Mouse (Mus musculus): ENCODE data around the gene Gm17689. TPM values are rescaled to one million over a fixed set of nuclear protein-coding genes. Genes with fewer than 3 reads are reported as not detected.

Gene Gm17689
- total RNA-seq (2021), result not detected
- long read RNA-seq, experiment 1, result 0 reads
- long read RNA-seq, experiment 2, result 0 reads

DNA sequence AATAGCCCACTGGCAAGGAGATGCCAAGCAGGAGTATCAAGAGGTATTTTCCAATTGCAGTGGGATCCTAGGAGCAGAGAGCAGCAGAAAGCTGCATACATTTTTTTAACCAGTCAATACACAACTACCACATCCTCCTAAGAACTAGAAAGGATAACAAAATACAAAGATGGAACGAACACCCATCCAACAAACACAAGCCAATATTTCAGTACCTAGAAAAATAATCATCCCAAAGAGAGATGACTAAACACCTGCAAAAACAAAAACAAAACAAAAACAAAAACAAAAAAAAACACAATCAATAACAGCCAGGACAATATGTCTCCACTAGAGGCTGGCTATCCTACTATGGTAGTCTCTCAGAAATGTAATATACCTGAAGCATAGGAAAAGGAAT lies at the start of gene Gm17689:
Gm17689 (minus strand) TSS at position 101 of the 400 bp plus-strand sequence.
- DNase-seq (ENCODE audit: extremely low spot score in 1 of 2, low spot score in 2 of 2), result no peak
- TF ChIP-seq CTCF (IDR thresholded peaks at IDR 0.05), result no peak

GRCm38 (mm10) chr9:36541863-36542262 lies 40.6 kb downstream of the Gm17689 start, which contains the start of gene Gm5615:
TSS of gene Gm5615 (minus strand) at chr9:36541963.
- intact Hi-C loops (cut with DNase I), result no loop called here
- no peak for TF ChIP-seq CTCF (IDR thresholded peaks at IDR 0.05)
- no peak within 1 kb of the TSS for H3K4me3 ChIP-seq
- H3K27ac ChIP-seq, result no peak within 1 kb of the TSS
- no peak for DNase-seq (ENCODE audit: extremely low spot score in 1 of 2, low spot score in 2 of 2)

More for the DNA sequence above, at the start of gene Gm17689:
- intact Hi-C loops (cut with DNase I), result no loop called here
- no peak within 1 kb of the TSS for H3K4me3 ChIP-seq
- H3K27ac ChIP-seq, result no peak within 1 kb of the TSS

Other genes with a start within 250 kb of the Gm17689 start
- gene Gm7257, start 150.8 kb downstream of the Gm17689 start, total RNA-seq (2021), result not detected
- not detected for gene Gm9513, start 107.0 kb downstream of the Gm17689 start, total RNA-seq (2021)
- not detected for gene Gm5615, start 40.7 kb downstream of the Gm17689 start, total RNA-seq (2021)
- gene A630095E13Rik, start 60.7 kb upstream of the Gm17689 start, total RNA-seq (2021), result not detected
- not detected for gene Acrv1, start 110.6 kb upstream of the Gm17689 start, total RNA-seq (2021)
- gene Chek1, start 144.4 kb upstream of the Gm17689 start, total RNA-seq (2021), result 1 to 10 TPM; 2.2 to 2.4 TPM
- gene Stt3a, start 185.0 kb upstream of the Gm17689 start, total RNA-seq (2021), result 10 to 100 TPM; 70.3 to 77.2 TPM
- gene Ei24, start 214.8 kb upstream of the Gm17689 start, total RNA-seq (2021), result 100 to 1,000 TPM; 109 to 111 TPM
- 100 to 1,000 TPM; 241 to 261 TPM for gene Fez1, start 239.2 kb upstream of the Gm17689 start, total RNA-seq (2021)

All from left cerebral cortex, adult 2 months (tissue).